Mouse (Mus musculus) liver (tissue): ENCODE data around the gene Agrp.

ENCODE experiments used
- DNase-seq: peaks from one replicate; pipeline ENCODE4 v3.0.0-alpha.2; 2020; ENCODE audit warnings: mixed read lengths

Agrp gene

DNA sequence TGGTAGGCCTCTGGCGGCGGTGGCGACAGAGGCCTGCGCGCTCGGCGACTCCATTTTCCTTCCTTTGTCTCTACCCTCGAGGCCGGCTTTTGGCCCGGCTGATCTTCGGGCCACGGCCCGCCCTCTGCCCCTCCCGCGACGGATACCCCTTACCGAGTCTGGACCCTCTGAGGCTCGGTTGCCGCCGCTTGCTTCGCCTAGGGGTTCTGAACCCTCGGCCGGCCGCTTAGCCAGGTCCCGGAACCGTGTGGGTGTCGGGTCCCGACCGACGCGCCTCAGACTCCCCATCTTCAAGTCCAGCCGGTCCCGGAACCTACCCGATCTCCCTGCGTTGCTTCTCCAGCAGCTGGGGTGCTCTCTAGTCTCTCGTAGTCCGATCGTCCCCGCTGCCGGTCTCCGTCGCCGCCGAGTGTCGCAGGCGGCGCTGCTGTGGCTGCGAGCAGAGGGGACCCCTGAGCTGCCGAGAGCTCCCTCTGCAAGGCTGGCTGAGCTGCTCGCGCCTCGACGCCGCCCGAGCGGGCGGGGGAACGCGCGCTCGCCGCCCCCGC is at the start of gene Agrp:
Gene Agrp, minus strand, starts transcription at position 431 of the 548 bp plus-strand sequence.
- peak; percentile 69 for DNase-seq

DNA sequence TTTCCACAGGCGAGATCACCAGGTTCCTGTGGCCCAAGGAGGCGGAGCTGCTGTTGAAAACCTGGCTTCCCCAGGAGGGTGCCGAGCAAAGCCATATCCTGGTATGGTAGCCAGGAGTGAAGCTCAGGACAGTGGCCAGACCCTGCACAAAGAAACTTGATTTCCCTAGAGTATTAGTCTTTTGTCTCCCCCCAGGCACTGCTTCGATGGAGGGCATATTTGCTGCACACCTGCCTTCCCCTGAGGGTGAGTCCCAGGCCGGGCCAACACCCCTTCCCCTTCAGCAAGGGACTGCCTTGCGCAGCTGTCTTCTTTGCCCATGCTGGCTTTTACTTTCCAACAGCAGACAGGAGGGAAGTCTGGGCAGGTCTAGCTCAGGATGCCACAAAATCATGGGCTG is 49.4 kb upstream of the Agrp start:
- no peak for DNase-seq

DNA sequence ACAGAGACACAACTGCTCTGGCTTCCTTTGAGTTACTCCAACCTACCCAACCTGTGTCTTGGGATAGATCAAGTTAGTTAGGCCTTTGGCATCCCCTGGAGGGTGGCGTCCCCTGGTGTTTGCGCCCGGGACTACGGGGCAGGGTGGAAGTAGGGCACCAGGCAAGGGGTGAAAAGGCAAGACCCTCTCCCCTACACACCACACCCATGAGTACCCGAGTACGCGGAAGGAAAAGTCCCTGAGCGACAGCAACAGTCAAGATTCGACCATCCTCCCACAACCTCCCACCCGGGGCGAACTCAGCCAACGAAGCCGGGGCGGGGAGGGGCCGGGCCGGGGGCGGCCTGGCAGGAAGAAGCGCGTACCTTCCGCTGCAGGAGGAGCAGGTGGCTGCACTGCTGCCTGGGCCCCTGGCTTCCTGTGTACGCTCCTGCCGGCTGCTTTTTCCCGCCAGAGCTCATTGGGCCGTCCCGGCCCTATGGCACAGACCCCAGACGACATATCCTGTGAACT is 48.7 kb upstream of the Agrp start, which contains the start of gene Carmil2:
Gene Carmil2, plus strand, starts transcription at position 479 of the 513 bp plus-strand sequence.
- peak; percentile 52 for DNase-seq

DNA sequence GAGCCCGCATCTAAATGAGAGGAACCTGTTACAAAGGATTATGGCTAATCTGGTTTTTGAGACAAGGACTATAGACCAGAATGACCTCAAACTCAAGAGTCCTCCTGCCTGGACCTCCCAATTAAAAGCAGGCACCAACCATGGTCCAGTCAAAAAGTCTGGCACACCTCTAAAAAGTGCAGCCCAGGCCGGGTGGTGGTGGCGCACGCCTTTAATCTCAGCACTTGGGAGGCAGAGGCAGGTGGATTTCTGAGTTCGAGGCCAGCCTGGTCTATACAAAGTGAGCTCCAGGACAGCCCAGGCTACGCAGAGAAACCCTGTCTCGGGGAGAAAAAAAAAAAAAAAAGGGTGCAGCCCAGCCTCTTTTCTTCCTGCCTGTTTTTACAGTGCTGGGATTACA is 48.1 kb upstream of the Agrp start:
- no peak for DNase-seq

DNA sequence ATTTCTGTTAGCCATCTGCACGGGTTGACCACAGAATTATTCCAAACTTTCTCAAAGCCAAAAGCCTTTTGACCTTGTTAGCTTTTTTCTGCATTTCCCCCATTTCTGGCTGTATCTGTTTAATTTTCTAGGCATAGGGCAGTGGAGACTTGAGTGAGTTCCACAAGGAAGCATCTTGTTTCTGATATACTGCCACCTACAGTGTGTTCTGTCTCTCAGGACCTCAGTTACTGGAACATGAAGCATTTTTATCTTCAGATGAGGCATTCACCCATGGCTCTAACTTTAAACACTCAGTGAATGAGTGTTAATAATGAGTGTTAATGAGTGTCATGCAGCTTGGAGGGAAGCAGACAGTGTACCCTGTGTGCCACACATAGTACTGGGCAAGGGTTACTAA is 40.7 kb upstream of the Agrp start:
- DNase-seq, result no peak

DNA sequence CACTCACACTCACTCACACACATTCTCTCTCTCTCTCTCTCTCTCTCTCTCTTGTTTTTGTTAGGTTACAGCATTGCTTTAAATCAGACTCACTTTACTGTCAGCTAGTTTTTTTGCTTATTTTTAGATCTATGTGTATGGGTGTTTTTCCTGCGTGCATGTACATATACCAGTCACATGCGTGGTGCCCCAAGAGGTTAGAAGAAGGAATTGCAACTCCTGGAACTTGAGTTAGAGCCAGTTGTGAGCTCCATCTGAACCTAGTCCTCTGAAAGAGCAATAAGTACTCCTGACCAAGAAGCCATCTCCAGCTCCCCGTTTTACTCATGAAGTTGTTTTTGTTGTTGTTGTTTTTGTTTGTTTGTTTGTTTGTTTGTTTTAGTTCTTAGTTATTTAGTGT is 24.0 kb upstream of the Agrp start:
- no peak for DNase-seq

DNA sequence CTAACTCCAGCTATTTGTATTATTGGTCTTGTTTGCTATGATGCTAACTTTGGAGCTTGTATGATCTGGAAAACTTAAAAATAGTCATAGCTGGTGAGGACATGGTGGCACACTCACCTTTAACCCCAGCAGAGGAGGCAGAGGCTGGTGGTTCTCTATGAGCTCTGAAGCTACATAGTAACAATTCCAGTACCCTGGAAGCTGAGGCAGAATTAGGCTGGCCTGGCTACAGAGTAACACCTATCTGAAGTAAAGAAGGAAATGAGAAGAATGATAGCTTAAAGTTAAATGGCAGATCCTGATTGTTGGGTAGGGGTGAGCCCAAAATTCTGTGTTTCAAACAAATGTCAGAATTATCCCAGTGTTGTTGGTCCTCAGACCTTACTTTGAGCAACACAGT is 20.4 kb upstream of the Agrp start:
- no peak for DNase-seq

DNA sequence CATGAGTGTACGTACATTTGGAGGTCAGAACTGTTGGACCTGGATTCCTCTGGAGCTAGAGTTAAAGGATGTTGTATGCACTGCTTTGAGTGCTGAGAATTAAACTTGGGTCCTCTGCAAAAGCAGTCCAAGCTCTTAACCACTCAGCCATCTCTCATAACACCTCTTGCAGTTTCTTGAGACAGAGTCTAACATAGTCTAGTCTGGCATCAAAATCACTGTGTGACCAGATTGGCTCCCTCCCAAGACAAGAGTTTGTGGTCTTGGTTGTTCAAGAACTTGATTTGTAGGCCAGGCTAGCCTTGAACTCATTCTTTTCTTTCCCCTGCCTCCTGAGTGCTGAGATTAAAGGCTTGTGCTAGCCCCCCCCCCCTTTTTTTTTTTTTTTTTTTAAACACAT is 11.7 kb upstream of the Agrp start:
- DNase-seq, result no peak

DNA sequence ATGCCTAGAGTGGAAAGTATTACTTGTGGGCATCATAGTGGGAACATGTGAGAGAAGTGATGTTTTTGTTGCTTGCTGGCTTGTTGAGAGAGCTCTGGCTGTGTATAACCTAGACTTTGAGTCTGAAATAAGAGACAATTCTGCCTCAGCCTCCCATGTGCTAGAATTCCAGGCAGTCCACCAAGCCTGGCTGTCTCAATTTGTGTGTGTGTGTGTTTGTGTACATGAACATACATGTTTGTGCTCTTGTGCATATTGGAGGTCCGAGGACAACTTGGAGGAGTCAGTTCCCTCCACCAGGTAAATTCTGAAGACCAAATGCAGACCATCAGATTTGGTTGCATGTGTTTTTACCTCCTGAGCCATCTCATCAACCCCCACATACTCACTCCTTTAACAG is 8.0 kb upstream of the Agrp start:
- no peak for DNase-seq

DNA sequence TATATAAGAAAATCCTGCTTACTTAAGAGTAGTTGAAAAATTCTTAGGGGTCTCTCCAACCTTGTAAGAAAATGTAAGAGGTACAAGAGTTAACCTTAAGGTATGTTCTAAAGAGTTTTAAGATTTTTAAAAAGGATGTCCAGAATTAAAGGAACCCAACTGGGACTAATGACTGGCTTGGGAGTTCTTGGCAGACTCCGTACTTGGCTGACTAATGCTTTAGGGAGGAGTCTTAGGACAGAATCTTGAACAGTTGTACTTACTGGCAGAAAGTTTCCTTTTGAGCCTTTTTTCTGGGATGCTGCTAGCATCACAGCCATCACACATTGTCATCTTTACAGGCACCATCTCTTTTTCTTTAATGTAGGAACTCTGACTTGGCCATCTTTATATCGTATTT is 3.3 kb upstream of the Agrp start:
- DNase-seq, result no peak

DNA sequence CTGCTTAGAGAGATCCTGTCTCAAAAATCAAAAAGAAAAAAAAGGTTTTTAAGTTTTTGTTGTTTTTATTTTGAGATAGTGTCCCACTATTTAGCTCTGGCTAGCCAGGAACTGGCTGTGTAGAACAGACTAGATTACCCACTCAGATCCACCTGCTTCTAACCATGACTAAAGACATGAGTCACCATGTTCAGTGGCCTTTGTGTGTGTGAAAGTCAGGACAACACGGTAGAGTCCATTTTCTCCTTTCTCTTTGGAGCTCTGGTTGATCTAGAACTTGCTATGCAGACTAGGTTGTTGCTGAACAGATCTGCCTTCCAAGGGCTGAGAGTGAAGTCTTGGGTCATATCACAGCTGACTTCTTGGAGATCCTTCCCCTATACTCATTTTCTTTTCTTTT is 2.6 kb upstream of the Agrp start:
- DNase-seq, result no peak

DNA sequence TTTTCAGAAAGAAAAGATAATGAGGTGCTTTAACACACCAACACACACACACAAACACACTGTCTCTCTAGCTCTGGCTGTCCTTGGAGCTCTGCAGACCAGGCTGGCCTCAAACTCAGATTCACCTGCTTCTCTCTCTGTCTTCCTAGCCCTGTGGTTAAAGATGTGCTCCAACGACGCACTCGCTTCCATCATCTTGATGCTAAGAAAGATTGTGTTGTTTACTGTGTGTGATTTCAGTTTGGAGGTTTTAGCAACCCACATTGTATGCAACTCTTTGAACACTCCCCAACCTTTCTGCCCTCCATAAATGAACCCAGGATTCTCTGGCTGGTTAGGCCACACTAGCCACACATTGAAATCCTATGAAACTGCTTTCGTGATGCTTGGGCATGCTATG is 1.3 kb upstream of the Agrp start:
- DNase-seq, result no peak

DNA sequence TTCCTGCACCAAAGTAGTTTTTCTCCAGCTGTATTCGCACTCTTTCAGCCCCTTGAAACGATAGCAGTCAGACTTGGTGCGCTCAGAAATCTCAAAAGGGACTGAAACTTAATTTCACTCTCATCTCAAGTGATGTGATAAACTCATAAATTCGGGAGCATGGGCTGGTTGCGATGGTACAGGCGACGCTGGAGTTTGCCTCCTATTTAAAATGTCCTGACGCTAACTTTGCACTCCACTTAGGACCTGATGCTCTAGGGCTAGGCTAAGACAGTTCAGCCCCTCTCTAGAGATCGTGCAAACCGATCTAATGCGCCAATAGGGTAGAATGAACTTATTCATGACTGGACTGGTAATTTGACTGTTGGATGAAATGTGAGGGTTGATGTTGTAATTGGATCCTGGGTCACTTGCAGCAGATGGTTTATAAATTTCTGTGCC is 428 bp upstream of the Agrp start:
- DNase-seq, result peak; percentile 29

DNA sequence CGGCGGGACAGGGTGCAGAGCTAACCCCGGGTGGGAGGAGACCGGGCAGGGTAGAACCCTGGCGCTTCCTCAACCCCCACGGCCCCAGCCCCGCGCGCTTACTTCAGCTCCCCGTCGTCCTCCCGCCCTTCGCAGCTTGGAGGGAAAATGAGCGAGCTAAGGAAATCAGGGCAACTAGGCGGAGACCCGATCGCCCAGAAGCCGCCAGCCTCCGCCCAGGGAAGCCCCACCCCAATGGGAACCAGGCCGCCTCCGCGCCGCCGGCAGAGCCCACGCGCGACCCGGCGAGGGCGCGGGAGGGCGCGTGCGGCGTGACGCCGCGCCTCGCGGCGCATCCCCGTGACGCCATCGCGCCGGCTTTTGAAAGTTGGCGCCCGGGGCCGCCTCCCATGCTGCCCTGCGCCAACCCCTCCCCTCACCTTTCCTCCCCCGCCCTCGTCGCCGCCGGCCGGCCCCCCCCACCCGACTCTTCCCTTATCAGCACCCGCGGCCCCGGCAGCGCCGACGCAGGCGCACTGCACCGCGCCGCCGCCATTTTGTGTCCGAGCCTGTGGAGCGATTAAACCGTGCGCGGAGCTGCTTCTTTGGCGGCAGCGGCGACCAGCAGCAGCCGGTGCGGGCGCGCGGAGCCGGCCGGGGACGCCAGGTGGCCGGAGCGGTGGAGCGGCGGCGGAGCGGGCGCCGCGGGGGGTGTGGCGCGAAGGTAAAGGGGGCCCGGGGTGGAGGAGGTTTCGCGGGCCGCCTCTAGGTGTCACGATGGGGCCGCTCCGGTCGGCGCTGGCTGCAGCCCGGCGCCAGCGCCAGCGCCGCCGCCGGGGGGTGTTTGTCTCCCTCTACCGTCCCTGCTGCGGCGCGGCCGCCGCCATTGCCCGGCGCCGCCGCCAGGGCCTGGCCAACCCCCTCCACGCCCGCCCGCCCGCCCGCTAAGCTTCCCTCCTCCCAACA is 903 bp downstream of the Agrp start, which contains the start of gene Ctcf:
Gene Ctcf, plus strand, starts transcription at position 551 of the 945 bp plus-strand sequence.
- peak; percentile 96 for DNase-seq

DNA sequence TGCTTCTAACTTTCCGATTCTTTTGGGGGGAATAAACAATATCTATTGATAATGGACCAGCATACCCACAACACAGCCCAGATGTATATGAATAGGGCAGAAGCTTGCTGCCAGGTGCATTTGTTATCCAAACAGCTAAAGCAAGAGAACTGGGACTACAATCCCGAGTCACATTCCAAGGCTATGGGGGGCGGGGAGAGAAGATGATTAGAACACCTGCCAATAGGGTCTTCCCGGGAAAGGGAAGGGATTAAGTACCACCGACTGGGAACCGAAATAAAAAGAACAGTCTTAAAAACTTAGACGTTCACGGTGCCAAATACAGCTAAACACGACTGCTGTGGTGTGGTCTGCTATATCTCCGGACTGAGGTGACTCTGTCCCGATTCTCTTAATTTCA is 1.7 kb downstream of the Agrp start:
- no peak for DNase-seq

DNA sequence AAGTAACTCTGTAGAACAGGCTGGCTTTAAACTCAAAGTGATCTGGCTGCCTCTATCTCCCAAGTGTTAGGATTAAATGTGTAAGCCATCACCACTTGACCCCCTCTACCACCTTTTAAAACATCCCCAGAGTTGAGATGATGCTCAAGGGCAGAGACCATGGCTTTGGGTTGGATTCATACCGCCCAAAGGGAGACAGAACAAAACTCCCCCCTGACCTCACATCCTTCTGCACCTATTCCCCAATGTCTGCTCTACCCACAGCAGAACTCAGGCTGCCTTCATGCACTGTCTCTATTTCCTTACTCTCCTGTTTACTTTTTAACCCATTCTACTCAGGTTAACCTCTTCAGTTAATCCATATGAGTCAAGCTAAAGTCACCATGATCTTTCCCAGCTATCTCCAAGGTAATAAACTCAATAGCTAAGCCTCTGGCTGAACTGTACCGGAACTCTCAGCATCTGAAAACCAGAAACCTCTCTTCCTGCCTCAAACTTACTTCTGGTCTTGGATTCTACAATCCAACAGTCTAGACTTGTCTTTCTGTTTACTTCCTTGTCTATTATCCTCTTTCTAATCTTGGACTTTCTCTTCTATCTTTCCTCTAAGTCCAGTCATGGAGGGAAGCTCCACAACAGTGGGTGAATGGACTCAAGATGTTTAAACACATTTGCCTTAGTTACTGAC is 2.3 kb downstream of the Agrp start:
- DNase-seq, result no peak

DNA sequence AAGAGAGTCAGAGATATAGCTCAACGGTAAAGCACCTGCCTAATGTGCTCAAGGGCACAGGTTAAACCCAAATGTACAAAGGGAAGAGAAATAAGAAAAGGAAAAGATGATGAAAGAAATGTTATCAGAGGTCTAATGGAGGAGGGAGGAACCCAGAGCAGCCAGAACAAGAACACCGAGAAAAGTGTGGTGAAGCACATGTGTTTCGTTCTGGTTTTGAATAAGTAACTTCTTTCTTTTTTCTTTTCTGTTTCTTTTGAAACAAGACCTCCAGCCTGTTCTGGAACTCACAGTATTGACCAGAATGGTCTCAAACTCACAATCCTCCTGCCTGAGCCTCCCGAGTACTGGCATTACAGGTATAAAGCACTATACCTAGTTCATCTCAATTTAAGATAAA is 7.9 kb downstream of the Agrp start:
- no peak for DNase-seq

DNA sequence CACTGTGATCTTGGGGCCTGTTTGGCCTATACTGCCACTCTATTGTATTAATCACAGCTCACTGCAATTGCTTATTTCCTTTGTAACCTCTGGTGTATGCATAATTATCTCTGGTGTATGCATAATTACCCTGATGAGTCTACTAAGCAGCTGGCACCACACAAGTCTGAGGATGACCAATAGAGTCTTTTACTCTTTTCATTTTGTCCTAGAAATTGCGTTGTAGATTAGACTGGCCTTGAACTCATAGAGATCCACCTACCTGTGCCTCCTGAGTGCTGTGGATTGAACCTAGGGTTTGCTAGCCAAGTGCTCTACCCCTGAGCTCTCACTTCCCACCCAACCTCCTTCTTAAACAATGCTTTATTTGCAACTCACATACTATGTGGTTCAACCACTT is 11.1 kb downstream of the Agrp start:
- DNase-seq, result no peak

DNA sequence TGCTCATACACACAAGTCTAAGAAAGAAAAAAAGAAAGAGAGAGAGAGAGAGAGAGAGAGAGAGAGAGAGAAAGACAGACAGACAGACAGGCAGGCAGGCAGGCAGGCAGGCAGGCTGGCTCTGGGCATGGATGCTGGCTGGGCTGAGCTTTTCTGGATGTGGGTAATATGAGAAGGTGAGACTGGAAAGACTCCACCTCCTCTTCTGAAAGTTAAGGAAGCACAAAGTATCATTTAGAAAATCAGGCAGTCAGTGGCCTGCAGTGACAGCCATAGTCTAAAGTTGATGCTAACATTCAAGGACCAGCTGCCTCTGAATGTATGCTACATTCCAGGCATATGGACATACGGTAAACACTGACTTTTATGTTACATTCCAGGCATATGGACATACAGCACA is 12.4 kb downstream of the Agrp start:
- DNase-seq, result no peak

DNA sequence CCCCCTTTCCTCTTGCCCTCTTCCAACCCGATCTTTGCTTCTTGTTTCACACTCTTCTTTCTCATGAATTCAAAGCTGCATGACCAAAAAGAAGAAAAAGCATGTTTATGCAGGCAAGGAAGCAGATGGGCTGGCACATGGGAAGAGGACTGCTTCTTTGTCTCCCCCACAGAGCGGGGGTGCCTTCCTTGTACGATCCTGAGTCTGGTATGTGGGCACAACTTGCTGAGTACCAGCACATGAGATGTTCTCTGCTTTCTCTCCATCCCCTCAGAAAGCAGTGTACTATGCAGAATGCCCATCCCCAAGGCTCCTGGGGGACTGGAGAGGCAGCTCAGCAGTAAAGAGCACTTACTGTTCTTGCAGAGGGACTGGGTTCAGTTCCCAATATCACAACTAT is 12.8 kb downstream of the Agrp start:
- DNase-seq, result no peak

DNA sequence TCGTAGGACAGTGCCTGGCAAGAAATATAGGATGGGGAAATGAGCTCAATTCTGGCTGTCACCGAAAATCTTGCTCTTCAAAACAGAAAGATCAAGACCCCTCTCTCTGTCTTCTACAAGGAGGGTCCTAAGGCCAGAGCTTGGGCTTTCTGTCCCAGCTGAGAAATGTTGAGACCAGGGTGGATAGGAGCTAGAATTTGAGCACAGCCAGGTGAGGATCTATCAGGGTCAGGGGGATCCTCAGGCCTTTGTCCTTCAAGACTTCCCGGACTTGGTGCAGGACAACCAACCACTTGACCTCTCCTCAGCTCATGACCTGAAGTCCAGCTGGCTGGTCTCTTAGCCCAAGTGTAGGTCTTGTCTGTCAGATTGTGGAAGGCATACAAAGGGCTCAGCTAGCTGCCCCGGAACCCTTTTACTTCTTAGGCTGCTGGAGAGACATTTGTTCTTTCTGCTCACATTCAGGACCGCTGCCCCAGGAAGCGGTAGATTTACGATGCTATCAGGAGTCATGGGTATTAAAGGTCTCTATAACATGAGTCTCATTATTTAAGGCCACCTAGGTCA is 13.4 kb downstream of the Agrp start:
- no peak for DNase-seq

DNA sequence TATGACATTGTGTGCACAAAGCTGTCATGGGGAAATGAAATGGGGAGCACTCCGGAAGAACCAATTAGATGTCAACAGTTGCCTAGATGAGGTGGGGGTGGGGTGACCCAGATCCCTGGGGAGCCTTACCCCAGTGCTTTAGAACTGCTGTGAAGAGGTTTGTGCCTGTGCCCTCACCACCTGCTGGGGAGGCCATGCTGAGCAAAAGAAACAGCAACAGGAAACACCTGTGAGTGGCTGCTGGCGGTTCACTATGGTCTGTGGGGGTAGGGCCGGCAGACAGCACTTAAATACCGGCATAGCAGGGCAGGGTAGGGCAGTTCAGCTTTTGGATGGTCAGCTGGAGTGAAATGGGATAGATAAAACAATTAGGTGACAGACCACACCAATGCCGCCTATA is 14.1 kb downstream of the Agrp start:
- DNase-seq, result no peak

DNA sequence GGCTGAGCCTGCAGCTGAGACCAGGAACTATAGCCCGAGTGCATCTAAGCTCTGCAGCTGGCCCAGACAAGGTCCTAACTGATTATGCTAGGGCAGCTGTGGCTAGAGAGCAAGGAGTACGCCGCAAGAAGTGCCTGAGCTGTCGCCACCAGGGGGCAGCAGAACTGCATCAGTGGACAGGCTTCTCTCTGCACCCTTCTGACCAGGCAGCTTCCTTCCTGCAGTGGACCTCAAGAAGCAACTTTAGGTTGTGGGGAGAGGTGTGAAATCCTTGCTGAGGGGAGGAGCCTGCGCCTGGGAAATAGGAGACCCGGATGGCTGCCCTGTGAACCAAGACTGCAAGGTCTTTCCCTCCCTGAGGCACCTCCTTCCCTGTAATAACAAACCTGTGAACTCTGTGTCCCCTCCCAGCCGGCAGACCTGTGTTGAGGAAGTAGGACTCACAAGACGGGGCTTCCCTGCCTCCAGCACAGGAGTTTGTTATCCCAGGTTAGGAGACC is 14.7 kb downstream of the Agrp start:
- DNase-seq, result peak; percentile 93
